10 mouse cellular contexts compared by ENCODE assay signal in genomic region chr2:180822476-180822875, GRCm38 (mm10). TPM values are rescaled to one million over a fixed set of nuclear protein-coding genes. Genes with fewer than 3 reads are reported as not detected.
DNase-seq lines count a peak whose midpoint lies in the region; ATAC-seq and TF ChIP-seq lines count a peak whose summit lies in the region.
"Had no signal": no experiment of that assay in that cellular context is flagged by ENCODE, and none has a peak within 500 bp of the region (broad histone marks: within the 10 kb centered on the region; RNA-seq: fewer than 3 reads in every experiment).

No protein-coding gene starts in this region.

- H3K27ac ChIP-seq in forebrain, postnatal 0 days (ENCODE audit: low read depth, low read length) = no peak overlapping the region
- H3K27ac ChIP-seq in forebrain, embryonic 13.5 days = no peak overlapping the region
- no peak overlapping the region for H3K27ac ChIP-seq in heart, adult 2 months
- H3K27ac ChIP-seq in midbrain, embryonic 13.5 days = no peak overlapping the region
- H3K27ac ChIP-seq: stomach, embryonic 15.5 days had no signal

- 34% methylated on average over 6 of the region's 6 CpGs for WGBS in forebrain, postnatal 0 days
- WGBS in forebrain, embryonic 13.5 days = 40% methylated on average over 6 of the region's 6 CpGs
- 13% methylated on average over 6 of the region's 6 CpGs for WGBS in heart, adult 2 months
- WGBS in midbrain, embryonic 13.5 days = 42% methylated on average over 6 of the region's 6 CpGs

- intact Hi-C loops in heart, adult 2 months (cut with DNase I) = no loop called here

- H3K9ac ChIP-seq in forebrain, postnatal 0 days = no peak overlapping the region
- no peak overlapping the region for H3K9ac ChIP-seq in forebrain, embryonic 13.5 days
- H3K9ac ChIP-seq in heart, adult 2 months (ENCODE audit: low read depth, low read length) = no peak overlapping the region
- no peak overlapping the region for H3K9ac ChIP-seq in midbrain, embryonic 13.5 days (replicated peaks)
- H3K9ac ChIP-seq: stomach, embryonic 15.5 days had no signal

- DNase-seq in forebrain, postnatal 0 days = peak; percentile 76
- peak; percentile 53 for DNase-seq in Muller cell, postnatal 12 days (ENCODE audit: inconsistent ontology term)
- peak; percentile 55 to 57 for DNase-seq in cerebellum, postnatal 4 days (ENCODE audit: low spot score in 2 of 2)
- peak; percentile 28 to 40 for DNase-seq in heart, adult 2 months
- peak; percentile 72 for DNase-seq in layer of hippocampus, adult 9-10 months (ENCODE audit: low spot score)
- peak; percentile 4 for DNase-seq in thymus, postnatal 25 days

- no peaks in the 10 kb centered on the region for H3K9me3 ChIP-seq in forebrain, postnatal 0 days (ENCODE audit: low read length)
- no peaks in the 10 kb centered on the region for H3K9me3 ChIP-seq in forebrain, embryonic 13.5 days (replicated peaks)
- no peaks in the 10 kb centered on the region for H3K9me3 ChIP-seq in midbrain, embryonic 13.5 days
- H3K9me3 ChIP-seq: G1E; stomach, embryonic 15.5 days had no signal

- H3K27me3 ChIP-seq in forebrain, postnatal 0 days (ENCODE audit: insufficient read depth, low read length) = no peaks in the 10 kb centered on the region
- H3K27me3 ChIP-seq in forebrain, embryonic 13.5 days = no peaks in the 10 kb centered on the region
- no peaks in the 10 kb centered on the region for H3K27me3 ChIP-seq in heart, adult 2 months (ENCODE audit: control insufficient read depth, insufficient read depth, low read length)
- no peaks in the 10 kb centered on the region for H3K27me3 ChIP-seq in midbrain, embryonic 13.5 days
- H3K27me3 ChIP-seq: stomach, embryonic 15.5 days had no signal

- TF ChIP-seq POLR2A in heart, adult 2 months (IDR thresholded peaks at IDR 0.05; ENCODE audit: insufficient read depth, low read depth, low read length) = no peak

- H3K36me3 ChIP-seq in forebrain, postnatal 0 days (ENCODE audit: insufficient read depth) = no peaks in the 10 kb centered on the region
- no peaks in the 10 kb centered on the region for H3K36me3 ChIP-seq in forebrain, embryonic 13.5 days (ENCODE audit: poor library complexity, severe bottlenecking)
- H3K36me3 ChIP-seq in heart, adult 2 months (ENCODE audit: control insufficient read depth, insufficient read depth, low read length) = no peaks in the 10 kb centered on the region
- no peaks in the 10 kb centered on the region for H3K36me3 ChIP-seq in midbrain, embryonic 13.5 days
- H3K36me3 ChIP-seq: G1E; stomach, embryonic 15.5 days had no signal

- no peak overlapping the region for H3K4me3 ChIP-seq in forebrain, postnatal 0 days (ENCODE audit: low read depth, low read length)
- no peak overlapping the region for H3K4me3 ChIP-seq in forebrain, embryonic 13.5 days
- no peak overlapping the region for H3K4me3 ChIP-seq in heart, adult 2 months
- no peak overlapping the region for H3K4me3 ChIP-seq in midbrain, embryonic 13.5 days (replicated peaks)
- H3K4me3 ChIP-seq: stomach, embryonic 15.5 days had no signal

- ATAC-seq in forebrain, postnatal 0 days = peak; percentile 82
- ATAC-seq in forebrain, embryonic 13.5 days = no peak
- ATAC-seq in midbrain, embryonic 13.5 days = peak; percentile 49; the same call in 1 of the 2 replicates

- no peak overlapping the region for H3K4me2 ChIP-seq in forebrain, postnatal 0 days (ENCODE audit: low read depth)
- no peak overlapping the region for H3K4me2 ChIP-seq in forebrain, embryonic 13.5 days
- H3K4me2 ChIP-seq in midbrain, embryonic 13.5 days (replicated peaks) = no peak overlapping the region
- H3K4me2 ChIP-seq: stomach, embryonic 15.5 days had no signal

- TF ChIP-seq EP300 in heart, adult 2 months (IDR thresholded peaks at IDR 0.05; ENCODE audit: insufficient read depth, low read depth, low read length) = no peak

- H3K4me1 ChIP-seq in forebrain, postnatal 0 days (ENCODE audit: insufficient read depth) = peaks cover 14% of the 10 kb centered on the region; the same call in 1 of the 2 replicates
- H3K4me1 ChIP-seq in forebrain, embryonic 13.5 days = peaks cover 7% of the 10 kb centered on the region
- H3K4me1 ChIP-seq in heart, adult 2 months (ENCODE audit: control insufficient read depth, insufficient read depth, low read length) = peaks cover 1% of the 10 kb centered on the region; the same call in 1 of the 2 replicates
- peaks cover 18% of the 10 kb centered on the region for H3K4me1 ChIP-seq in midbrain, embryonic 13.5 days (replicated peaks)
- H3K4me1 ChIP-seq: stomach, embryonic 15.5 days had no signal

- TF ChIP-seq CTCF in forebrain, postnatal 0 days (IDR thresholded peaks at IDR 0.05; ENCODE audit: low read depth) = peak; percentile 83
- TF ChIP-seq CTCF in heart, adult 2 months (IDR thresholded peaks at IDR 0.05) = peak; percentile 72

- H3K79me2 ChIP-seq in heart, adult 2 months (replicated peaks; ENCODE audit: control insufficient read depth, insufficient read depth, low read length) = no peaks in the 10 kb centered on the region

RNA-seq across cellular contexts. Expression of gene Bhlhe23, which starts 45.8 kb away (rescaled TPM):
- 0.33 and 0.46 TPM in 2 replicates for total RNA-seq in forebrain, postnatal 0 days (2014; rRNA removed)
- 0.18 and 0.71 TPM in 2 replicates for polyA plus RNA-seq in forebrain, postnatal 0 days (2015; fragmentation: Nextera tagmentation; extraction: Ambion mirVana)
- polyA plus RNA-seq in forebrain, embryonic 13.5 days (2015; fragmentation: Nextera tagmentation; extraction: Ambion mirVana) = 0.40 and 1.2 TPM in 2 replicates
- total RNA-seq in heart, adult 2 months (2021) = not detected
- polyA plus RNA-seq in heart, adult 2 months (2012; rRNA removed) = not detected in 2 replicates
- 18.7 and 25.0 TPM in 2 replicates for polyA plus RNA-seq in midbrain, embryonic 13.5 days (2015; fragmentation: Nextera tagmentation; extraction: Ambion mirVana)
- polyA plus RNA-seq: G1E had no signal

Comparison
In these comparisons a context has a peak if more than half of its experiments do, and no peak if none do; other contexts are left out.
1. DNase-seq: peak in every context shown above with its lines; median percentile 76 in forebrain, postnatal 0 days; 72 in layer of hippocampus, adult 9-10 months; 56 in cerebellum, postnatal 4 days; 53 in Muller cell, postnatal 12 days; 34 in heart, adult 2 months; 4 in thymus, postnatal 25 days.